Mouse (Mus musculus): ENCODE data around the gene Gm3072. TPM values are rescaled to one million over a fixed set of nuclear protein-coding genes. Genes with fewer than 3 reads are reported as not detected.

Gm3072 gene
- total RNA-seq (2023): not detected

DNA sequence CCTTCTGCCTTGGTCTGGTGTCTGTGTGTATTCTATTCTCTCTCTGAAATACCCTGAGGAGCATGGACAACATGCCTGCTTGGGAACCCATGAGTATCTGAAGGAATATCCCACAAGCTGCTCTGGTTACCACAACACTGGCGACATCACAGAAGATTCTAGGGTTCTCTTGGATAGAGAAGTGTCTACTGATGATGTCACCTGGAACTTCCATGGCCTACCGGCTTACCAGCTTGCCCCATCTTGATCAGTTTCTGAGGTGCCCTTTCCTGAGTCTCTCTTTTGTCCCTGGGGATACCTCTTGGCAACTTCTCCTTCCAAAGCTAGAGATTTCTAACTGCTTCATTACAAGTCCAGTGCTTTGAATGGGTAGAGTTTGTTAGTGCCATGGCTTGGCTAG is at the start of gene Gm3072:
Gene Gm3072, minus strand, starts transcription at position 101 of the 400 bp plus-strand sequence.

DNA sequence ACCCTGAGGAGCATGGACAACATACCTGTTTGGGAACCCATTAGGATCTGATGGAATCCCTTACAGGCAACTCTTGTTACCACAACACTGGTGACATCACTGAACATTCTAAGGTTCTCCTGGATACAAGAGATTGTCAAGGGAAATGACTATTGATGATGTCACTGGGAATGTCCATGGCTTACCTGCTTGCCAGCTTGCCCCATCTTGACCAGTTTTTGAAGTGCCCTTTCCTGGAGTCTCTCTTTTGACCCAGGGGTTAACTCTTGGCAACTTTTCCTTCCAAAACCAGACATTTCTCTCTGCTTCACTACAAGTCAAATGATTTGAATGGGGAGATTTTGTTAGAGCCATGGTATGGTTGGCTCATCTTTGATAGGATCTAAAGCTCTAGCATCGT is 22.0 kb upstream of the Gm3072 start, which contains the start of gene Gm3676:
Gene Gm3676, minus strand, starts transcription at position 101 of the 400 bp plus-strand sequence.

DNA sequence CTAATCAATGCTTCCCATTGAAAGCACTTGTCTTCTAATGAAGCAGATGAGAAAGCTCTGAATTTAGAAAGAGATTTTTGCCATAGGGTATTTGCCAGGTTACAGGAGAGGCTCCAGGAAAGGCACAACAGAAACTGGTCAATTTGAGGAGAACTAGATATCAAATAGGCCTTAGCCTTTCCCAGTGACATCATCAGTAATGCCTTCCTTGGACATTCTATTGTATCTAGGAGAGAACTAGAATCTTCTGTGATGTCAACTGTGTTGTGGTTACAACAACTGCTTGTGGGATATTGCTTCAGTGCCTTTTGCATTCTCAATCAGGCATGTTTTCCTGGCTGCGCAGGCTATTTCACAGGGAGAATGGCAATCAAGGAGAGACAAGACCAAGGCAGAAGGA is 51.5 kb downstream of the Gm3072 start, which contains the start of gene 1700049E17Rik2:
Gene 1700049E17Rik2, plus strand, starts transcription at position 301 of the 400 bp plus-strand sequence.

Other genes starting within 250 kb of the Gm3072 start
- gene Gm7945, start 238.2 kb downstream of the Gm3072 start, total RNA-seq (2023): not detected
- gene Gm6482, start 216.3 kb downstream of the Gm3072 start, total RNA-seq (2023): not detected
- not detected for gene Gm7954, start 171.1 kb downstream of the Gm3072 start, total RNA-seq (2023)
- not detected for gene Gm3486, start 135.1 kb downstream of the Gm3072 start, total RNA-seq (2023)
- not detected for gene Gm7970, start 69.0 kb downstream of the Gm3072 start, total RNA-seq (2023)
- not detected for gene 1700049E17Rik2, start 51.4 kb downstream of the Gm3072 start, total RNA-seq (2023)
- gene Gm3676, start 21.9 kb upstream of the Gm3072 start, total RNA-seq (2023): not detected
- not detected for gene Gm8068, start 77.3 kb upstream of the Gm3072 start, total RNA-seq (2023)
- gene Gm7929, start 126.0 kb upstream of the Gm3072 start, total RNA-seq (2023): not detected
- not detected for gene Gm47189, start 147.8 kb upstream of the Gm3072 start, total RNA-seq (2023)

Data from monocyte, adult 59 days (primary cell).